Mouse (Mus musculus): ENCODE data around the gene Dlx5. TPM values are rescaled to one million over a fixed set of nuclear protein-coding genes. Genes with fewer than 3 reads are reported as not detected.

Gene Dlx5
- total RNA-seq, 2 experiments from 2014 or later, result 5.8 to 5.9 TPM

GRCm38 (mm10) chr6:6876731-6877130 is 5.2 kb downstream of the Dlx5 start:
- DNase-seq (ENCODE audit: low spot score in 2 of 2), result no peak

DNA sequence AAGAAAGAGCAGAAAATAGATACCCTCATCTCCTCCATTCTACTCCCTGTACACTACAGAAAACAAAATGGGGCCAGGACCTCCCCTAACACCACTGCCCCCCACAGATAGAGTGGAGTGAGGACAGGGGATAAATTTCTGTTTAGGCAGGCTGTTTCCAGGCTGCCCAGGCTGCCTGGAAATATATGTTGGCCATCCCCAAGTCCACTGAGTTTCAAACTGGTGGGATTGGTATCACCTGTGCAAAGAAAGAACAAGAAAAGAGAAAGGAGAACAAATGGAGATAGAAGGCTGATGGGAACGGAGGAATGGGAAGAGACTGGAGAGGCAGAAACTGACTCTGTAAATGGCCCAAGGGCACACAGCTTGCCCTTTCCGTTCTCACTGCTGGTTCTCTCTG is 5.7 kb downstream of the Dlx5 start:
- no peak for DNase-seq (ENCODE audit: low spot score in 2 of 2)

DNA sequence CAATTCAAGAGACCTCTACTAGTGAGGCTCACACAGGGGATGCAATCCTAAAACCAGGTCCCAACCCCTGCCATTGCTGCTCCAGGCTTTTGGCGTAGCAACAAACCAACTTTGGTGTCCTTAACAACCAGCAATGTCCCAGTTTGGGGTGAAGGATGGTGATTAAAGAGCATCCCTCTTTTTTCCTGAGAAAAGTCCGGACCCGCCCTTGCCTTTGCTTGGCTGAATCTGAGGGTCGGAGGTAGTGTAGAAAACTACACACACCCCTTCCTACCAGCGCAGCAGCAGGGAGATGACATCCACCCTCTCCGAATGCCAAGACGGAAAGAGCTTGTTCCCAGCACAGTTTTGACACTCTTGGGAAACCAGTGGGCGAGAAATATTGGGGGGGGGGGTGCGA is 6.2 kb downstream of the Dlx5 start:
- no peak for DNase-seq (ENCODE audit: low spot score in 2 of 2)

- DNase-seq (ENCODE audit: low spot score in 2 of 2), result peak in 1 of 2 experiments; percentile 14
Observed at GRCm38 (mm10) chr6:6875136-6875535, 6.7 kb downstream of the Dlx5 start.

DNA sequence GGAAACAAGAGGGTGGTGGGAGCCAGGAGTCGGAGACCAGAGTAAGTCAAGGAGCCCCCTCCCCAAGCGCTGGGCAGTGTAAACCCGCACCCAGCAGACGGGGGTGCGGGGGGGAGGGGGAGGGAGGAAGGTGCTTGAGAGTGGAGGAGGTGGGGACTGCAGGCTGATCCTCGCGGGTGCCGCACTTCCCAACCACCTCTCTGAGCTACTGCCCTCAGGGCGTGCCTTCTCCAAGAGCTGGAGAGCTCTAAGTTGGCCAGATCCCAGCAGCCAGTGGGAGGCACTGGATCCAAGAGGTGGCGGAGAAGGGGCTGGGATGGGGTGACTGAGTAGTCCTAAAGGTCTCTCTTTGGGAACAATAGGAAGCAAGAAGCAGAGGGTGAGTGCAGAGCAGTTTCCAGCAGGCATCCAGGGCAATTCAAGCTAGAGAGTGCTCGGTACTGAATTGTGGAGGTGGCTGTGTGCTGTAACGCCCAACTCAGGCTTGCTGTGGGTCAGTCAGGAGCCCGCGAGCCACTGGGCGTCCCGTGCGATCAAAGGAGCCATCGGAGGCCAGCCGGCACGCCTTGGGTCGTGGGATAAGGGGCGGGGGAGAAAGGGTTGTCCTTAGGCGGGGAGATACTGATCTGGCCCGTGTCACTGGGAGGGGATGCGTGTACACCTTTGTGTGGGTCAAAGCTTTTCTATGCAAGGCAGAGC is 7.7 kb downstream of the Dlx5 start:
- DNase-seq (ENCODE audit: low spot score in 2 of 2), result peak in 1 of 2 experiments; percentile 27

DNA sequence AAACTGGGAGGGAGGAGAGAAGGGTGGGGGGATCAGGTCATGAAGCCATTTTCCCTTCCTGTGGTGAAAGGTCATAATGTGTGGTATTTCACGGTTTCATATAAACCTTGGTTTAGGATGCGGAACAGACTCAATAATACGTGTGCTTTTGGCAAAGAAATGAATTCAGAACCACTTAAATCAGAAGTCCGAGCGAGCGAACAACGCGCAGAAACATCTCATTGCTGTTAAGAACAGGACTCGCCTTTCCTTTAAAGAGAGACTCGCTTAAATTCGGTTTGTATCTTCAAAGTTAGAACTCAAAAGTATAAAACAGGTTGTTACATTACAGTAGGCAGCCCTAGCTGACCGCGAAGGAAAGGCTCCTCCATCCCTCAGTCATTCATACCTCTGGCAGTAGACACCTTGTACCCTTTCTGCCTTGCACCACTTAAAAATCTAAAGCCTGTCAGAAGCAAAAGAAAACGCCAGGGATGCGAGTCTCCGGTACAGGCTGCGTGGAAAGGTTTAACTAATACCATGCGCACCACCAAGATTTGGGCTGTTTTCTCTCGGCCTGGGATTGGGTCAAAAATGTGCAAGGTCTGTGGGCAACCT is 8.3 kb downstream of the Dlx5 start:
- peak in 1 of 2 experiments; percentile 9 for DNase-seq (ENCODE audit: low spot score in 2 of 2)

DNA sequence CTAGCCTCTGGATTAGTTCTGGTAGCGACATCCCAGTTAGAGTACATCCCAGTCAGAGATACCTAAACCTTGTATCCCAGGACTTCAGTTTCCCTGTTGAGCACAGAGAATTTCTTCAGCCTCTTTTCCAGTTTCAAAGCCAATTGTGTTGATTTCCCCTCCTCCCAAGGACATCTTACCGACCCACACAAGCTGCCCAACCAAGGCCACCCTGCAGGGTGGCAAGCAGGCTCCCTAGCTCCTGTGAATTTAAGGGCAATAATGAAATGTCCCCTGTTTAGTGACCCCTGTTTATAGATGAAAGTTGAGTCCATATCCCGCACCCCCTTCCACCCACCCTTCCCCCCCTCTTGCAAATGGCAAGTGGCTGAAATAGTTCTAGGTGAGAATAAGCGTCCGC is 9.0 kb downstream of the Dlx5 start:
- peak in 1 of 2 experiments; percentile 8 for DNase-seq (ENCODE audit: low spot score in 2 of 2)

DNA sequence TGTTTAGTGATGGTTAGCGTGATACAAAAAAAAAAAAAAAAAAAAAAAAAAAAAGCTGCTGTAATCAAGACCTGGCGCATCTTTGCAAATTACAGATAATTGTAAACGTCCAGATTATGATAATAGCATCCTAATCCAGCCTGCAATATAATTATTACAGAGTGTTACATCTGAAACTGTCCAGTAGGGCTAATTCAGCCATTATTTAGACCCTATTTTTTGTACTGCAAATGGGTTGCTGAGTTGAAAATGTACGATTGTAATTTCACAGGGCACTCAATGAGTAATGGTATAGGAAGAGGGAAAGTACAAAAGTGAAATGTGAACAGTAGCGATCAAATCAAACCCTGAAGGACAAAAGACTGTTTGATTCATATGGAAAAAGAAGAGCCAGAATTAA is 10.2 kb downstream of the Dlx5 start:
- DNase-seq (ENCODE audit: low spot score in 2 of 2), result no peak

DNA sequence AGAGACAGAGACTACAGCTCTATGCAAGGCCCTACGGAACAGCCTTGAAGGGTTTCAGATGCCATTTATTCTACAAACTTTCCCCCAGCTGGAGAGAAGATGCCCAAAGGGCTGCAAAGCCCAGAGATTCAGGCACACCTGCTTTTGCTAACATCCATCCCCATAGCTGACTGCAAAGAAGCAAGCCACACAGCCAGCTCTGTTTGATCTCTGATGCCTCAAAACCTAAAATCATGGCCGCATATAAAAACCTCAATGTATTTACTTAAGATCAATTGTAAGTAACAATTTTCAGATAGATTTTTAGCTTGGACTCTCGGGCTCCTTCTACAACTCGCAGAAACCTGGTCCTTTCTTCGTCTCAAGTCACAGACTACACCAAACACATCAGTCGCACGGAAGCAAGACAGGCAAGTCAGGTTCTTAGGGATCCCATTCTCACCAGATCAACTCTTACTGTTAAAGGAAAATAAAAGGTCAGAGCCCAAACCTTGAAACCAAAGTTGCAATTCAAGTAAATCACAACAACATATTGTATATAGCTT is 10.9 kb downstream of the Dlx5 start:
- DNase-seq (ENCODE audit: low spot score in 2 of 2), result peak in 1 of 2 experiments; percentile 10

DNA sequence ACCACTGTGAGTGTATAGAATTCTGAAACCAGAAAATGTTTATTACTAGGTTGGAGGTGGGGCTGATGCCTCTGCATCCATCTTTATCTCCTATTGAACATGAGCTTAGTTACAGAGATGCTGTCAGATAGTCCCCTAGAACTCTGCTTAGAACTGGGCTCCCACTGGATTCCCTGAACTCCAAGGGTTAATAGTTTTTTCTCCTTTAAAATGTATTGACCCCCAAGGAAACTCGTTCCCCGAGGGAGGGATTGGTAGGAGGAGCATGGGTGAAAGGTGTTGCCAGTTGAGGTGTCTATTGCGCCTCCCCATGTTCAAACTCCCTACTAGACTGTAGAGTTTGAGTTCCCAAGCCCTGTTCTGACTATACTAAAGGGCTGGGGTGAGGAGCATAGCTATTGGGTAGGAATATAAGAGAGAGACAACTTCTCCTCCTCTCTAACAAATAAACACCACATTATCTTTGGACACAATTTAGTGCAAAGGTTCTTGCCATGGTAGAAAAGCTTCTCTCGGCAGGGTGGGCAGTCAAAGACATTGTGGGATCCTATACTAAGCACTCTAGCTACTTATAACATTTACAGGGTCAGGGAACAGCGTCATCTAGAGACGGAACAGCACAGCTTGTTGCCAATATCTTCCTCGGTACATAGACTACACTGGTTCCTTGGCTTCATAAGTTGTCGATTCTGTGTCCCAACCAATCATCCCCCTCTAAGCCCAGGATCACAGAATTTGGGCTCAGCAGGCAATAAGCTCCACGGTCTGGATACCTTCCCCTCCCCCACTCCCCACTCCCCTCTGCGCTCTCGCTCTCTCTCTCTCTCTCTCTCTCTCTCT is 11.7 kb downstream of the Dlx5 start:
- DNase-seq (ENCODE audit: low spot score in 2 of 2), result peak in 1 of 2 experiments; percentile 8

GRCm38 (mm10) chr6:6869041-6869685 is 12.7 kb downstream of the Dlx5 start:
- DNase-seq (ENCODE audit: low spot score in 2 of 2), result peak in 1 of 2 experiments; percentile 10

DNA sequence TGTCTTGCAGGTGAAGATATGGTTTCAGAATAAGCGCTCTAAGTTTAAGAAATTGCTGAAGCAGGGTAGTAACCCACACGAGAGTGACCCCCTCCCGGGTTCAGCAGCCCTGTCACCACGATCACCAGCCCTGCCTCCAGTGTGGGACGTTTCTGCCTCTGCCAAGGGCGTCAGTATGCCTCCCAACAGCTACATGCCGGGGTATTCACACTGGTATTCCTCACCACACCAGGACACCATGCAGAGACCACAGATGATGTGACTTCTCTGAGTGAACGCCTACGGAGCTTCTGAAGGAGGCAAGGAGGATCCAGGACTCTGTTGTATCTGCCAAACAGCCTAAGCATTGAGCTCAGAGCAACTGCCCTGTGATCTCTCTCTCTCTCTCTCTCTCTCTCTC is 14.9 kb downstream of the Dlx5 start:
- DNase-seq (ENCODE audit: low spot score in 2 of 2), result no peak

DNA sequence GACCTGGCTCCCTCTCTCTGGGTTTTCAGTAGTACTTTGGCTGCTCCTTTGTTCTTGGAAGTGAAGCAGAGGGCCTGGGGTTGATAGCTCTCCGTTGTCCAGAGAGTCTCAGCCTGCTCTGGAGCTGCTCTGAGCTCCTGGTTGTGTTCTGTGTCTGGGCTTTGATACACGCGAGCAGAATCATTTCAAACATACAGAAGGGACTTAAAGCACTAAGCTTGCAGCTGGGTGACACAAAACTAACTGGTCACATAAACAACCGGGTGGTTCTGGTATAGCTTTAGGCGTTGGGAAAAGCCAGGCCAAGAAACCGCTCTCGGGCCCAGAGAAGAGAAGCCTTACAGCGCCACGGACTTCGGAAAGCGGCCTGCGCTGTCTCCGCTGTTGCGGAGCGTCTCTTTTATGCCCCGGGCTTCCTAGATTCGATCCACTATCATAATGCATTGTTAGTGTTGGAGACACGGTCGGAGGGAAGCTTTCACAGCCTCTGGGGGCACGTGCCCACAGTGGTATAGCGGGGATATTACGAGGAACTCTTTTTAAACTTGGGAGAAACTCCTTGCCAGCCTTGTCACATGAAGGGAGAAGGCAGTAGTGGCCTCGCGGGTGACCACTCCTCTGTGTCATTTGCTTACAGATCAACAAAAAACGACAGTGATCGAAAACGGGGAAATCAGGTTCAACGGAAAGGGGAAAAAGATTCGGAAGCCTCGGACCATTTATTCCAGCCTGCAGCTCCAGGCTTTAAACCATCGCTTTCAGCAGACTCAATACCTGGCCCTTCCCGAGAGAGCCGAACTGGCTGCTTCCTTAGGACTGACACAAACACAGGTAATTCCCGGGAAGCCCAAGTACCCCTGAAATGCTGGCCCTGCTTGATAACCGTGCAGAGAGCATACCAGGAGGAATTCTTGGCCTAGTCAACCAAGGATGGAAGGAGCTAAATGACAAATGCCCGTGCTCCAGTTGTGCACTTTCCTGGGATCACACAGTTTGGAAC is 17.1 kb downstream of the Dlx5 start:
- DNase-seq (ENCODE audit: low spot score in 2 of 2), result no peak

GRCm38 (mm10) chr6:6863955-6864354 is 17.9 kb downstream of the Dlx5 start:
- DNase-seq (ENCODE audit: low spot score in 2 of 2), result no peak

- DNase-seq (ENCODE audit: low spot score in 2 of 2), result no peak
Observed at GRCm38 (mm10) chr6:6863160-6863870, 18.6 kb downstream of the Dlx5 start, which contains the start of gene Dlx6. Dlx6 (plus strand) TSS chr6:6863334.

DNA sequence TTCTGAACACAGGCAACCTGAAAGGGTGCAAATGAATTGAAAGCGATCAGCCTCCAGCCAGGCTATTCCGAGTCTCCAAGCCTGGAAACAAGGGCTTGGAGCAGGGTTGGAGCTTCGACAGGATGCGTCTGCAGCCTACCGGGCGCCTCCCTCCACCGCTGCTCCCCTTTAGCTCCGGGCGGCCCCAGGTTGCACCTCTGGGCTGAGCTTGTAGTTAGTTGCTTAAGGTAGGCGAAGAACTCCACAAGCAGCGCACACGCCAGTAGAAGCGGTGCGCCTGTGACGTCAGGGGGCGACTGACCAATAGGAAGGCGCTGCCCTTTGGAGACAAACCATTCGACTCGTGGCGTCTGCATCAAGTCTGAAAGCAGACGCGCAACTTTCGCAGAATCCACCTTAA is 19.3 kb downstream of the Dlx5 start:
- DNase-seq (ENCODE audit: low spot score in 2 of 2), result peak in 1 of 2 experiments; percentile 42

- no peak for DNase-seq (ENCODE audit: low spot score in 2 of 2)
Observed at GRCm38 (mm10) chr6:6861798-6862428, 20.0 kb downstream of the Dlx5 start.

DNA sequence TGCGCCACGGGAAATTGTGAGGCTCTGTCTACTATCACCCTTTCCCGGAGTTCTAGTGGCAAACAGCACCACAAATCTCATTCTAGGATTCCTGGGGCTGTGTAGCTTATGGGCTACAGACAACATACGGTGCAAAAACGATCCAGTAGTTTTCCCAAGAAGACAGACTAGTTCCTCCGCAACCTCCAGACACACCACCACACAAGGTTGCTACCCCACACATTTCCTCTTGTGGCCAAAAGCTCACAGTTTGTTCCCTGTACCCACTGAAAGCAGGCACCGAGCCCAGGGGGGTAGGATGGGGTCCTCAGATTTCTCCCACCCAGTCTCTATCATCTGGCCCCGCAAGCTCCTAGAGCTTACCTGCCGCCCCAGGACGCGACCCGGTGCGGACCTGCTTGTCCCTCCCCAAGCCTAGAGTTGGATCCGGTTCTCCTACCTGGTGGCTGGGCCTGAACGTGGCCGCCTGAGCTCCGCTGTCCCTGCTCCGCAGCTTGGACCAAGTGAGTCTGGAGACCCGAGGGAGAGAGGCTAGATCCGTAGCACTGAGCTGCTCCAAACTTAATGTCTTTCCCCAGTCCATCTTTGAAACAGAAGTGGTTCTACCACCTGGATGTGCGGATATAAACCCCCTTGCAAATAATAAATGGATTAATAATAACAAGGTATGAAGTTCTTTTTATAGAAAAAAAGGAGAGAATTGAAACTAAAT is 20.6 kb downstream of the Dlx5 start:
- no peak for DNase-seq (ENCODE audit: low spot score in 2 of 2)

Measured in layer of hippocampus, postnatal 10 days (tissue).